Mouse (Mus musculus): ENCODE results near the gene Zfp953. TPM values are rescaled to one million over a fixed set of nuclear protein-coding genes. Genes with fewer than 3 reads are reported as not detected.

The Zfp953 gene
- polyA plus RNA-seq (2014; fragmentation: Illumina TruSeq; extraction: RNeasy Lipid Tissue Mini Kit (QIAGEN cat#74804); ENCODE audit: low replicate concordance), result 19.8 TPM

GRCm38 (mm10) chr13:67360131-67360744, at the start of gene Zfp953, which contains the start of gene Gm28044:
Gene Zfp953, minus strand, starts transcription at chr13:67360605.
Gene Gm28044, minus strand, starts transcription at chr13:67360536.

GRCm38 (mm10) chr13:67399183-67399903, 38.9 kb upstream of the Zfp953 start, which contains the start of gene Zfp429:
Gene Zfp429, minus strand, starts transcription at chr13:67399819.

DNA sequence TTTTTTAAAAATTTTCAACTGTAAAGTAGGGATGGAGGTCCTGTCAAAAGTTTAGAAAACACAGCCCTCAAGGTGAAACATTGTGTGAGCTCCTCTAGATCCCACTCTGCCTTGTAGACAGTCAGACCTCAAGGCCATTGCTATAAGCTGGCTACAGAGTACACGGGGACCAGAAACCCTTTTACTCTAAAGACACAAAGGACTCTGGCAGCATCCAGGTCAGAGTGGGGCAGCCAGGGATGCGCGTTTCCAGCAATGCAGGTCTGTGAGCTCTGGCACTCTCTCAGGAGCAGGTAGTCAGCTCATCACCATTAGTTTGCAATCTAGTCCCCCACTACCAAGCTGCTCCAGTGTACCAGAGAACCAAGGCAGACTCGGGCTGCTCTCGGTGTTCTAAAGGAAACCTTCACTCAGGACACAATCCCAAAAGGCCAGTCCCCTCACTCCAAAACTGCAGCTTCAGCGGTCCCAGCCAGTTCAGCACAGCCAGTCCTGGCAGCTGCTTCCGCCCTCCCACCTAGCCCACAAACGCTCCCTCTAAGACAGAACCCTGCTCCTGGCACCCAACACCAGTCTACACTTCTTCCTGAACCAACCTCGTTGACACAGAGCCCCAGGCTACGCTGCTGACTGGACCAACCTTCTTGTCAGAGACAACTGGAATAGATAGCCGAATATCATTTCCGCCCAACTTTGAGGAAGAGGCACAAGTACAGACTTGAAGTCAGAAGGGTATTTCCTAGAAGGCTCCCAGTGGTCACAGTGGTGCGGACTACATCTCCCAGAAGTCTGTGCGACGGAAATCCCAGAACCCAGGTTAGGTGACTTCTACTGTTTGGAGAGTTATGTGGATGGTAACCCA, 14.9 kb upstream of the Zfp953 start, which contains the start of the genes Gm28041 and Zfp456:
TSS of gene Gm28041 (minus strand) at position 684 of the 862 bp plus-strand sequence.
TSS of gene Zfp456 (minus strand) at position 761 of the 862 bp plus-strand sequence.

DNA sequence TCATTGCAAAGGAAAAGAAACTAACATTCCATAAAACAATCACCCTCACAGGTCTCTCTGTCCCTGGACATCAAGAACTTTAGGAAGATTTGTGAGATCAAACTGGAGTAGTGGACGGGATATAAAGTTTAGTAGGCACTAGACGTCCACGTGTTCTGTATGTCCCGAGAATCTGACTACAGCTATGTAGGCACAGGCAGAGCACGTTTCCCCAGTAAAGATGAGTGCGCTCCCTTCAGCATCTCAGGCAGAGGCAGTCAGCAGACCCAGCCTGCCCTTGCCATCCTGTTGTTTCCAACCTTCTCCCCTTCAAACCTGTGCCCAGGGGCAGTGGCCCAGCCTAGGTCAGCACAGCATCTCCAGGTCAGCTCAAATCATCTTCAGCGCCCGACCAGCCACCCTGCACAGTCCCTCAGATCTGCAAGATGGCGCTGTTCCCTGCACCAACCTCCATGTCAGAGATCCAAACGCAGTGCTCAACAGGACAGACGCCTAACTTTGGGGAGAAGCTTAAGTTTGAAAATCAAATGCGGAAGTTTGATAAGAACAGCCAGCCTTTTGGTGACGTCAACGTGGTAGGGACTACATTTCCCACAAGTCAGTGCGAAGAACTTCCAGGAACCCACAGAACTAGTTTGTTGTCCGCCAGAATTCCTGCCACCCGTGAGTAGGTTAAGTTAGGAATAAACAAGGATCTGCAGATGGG, 28.2 kb downstream of the Zfp953 start, which contains the start of gene Zfp595:
TSS of gene Zfp595 (minus strand) at position 552 of the 706 bp plus-strand sequence.

DNA sequence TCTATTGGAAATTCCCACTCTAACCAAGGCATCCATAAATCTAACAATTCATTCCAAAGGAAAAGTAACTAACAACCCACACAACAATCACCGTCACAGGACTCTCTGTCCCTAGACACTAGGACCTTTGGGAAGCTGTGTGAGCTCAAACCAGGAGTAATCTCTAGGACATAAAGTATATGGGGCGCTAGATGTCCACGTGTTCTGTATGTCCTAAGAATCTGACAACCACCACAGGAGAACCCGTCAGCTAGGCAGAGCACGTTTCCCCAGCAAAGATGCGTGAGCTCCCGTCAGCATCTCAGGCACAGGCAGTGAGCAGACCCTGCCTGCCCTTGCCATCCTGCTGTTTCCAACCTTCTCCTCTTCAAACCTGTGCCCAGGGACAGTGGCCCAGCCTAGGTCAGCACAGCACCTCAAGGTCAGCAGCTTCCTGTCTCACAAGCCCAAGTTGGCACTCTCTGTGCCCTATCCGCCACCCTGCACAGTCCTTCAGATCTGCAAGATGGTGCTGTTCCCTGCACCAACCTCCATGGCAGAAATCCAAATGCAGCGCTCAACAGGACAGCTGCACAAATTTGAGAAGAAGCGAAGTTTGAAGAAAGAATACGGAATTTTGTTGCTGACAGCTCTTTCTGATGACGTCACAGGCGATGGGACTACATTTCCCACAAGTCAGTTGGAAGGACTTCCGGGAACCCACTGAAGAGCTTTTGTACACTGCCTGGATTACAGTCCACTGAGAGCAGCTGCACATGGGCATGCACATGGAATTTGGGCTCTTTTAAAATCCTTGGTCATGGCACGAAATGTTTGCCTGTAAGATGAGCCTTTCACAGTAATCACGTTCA, 54.4 kb downstream of the Zfp953 start, which contains the start of gene Zfp457:
TSS of gene Zfp457 (minus strand) at position 664 of the 851 bp plus-strand sequence.

Other genes with a start within 250 kb of the Zfp953 start
- gene Rslcan18, start 244.3 kb downstream of the Zfp953 start, polyA plus RNA-seq (2014; fragmentation: Illumina TruSeq; extraction: RNeasy Lipid Tissue Mini Kit (QIAGEN cat#74804); ENCODE audit: low replicate concordance), result 0.89 TPM
- gene Zfp759, start 238.9 kb downstream of the Zfp953 start, polyA plus RNA-seq (2014; fragmentation: Illumina TruSeq; extraction: RNeasy Lipid Tissue Mini Kit (QIAGEN cat#74804); ENCODE audit: low replicate concordance), result 13.1 TPM
- 19.0 TPM for gene Rsl1, start 187.4 kb downstream of the Zfp953 start, polyA plus RNA-seq (2014; fragmentation: Illumina TruSeq; extraction: RNeasy Lipid Tissue Mini Kit (QIAGEN cat#74804); ENCODE audit: low replicate concordance)
- gene Zfp455, start 166.1 kb downstream of the Zfp953 start, polyA plus RNA-seq (2014; fragmentation: Illumina TruSeq; extraction: RNeasy Lipid Tissue Mini Kit (QIAGEN cat#74804); ENCODE audit: low replicate concordance), result 7.2 TPM
- 8.6 TPM for gene Zfp458, start 82.1 kb downstream of the Zfp953 start, polyA plus RNA-seq (2014; fragmentation: Illumina TruSeq; extraction: RNeasy Lipid Tissue Mini Kit (QIAGEN cat#74804); ENCODE audit: low replicate concordance)
- gene Zfp457, start 54.1 kb downstream of the Zfp953 start, polyA plus RNA-seq (2014; fragmentation: Illumina TruSeq; extraction: RNeasy Lipid Tissue Mini Kit (QIAGEN cat#74804); ENCODE audit: low replicate concordance), result 1.9 TPM
- gene Zfp595, start 28.0 kb downstream of the Zfp953 start, polyA plus RNA-seq (2014; fragmentation: Illumina TruSeq; extraction: RNeasy Lipid Tissue Mini Kit (QIAGEN cat#74804); ENCODE audit: low replicate concordance), result 33.3 TPM
- not detected for gene Gm28044, start 69 bp downstream of the Zfp953 start, polyA plus RNA-seq (2014; fragmentation: Illumina TruSeq; extraction: RNeasy Lipid Tissue Mini Kit (QIAGEN cat#74804); ENCODE audit: low replicate concordance)
- 1.0 TPM for gene Gm28041, start 15.1 kb upstream of the Zfp953 start, polyA plus RNA-seq (2014; fragmentation: Illumina TruSeq; extraction: RNeasy Lipid Tissue Mini Kit (QIAGEN cat#74804); ENCODE audit: low replicate concordance)
- 12.1 TPM for gene Zfp456, start 15.2 kb upstream of the Zfp953 start, polyA plus RNA-seq (2014; fragmentation: Illumina TruSeq; extraction: RNeasy Lipid Tissue Mini Kit (QIAGEN cat#74804); ENCODE audit: low replicate concordance)
- 37.8 TPM for gene Zfp429, start 39.2 kb upstream of the Zfp953 start, polyA plus RNA-seq (2014; fragmentation: Illumina TruSeq; extraction: RNeasy Lipid Tissue Mini Kit (QIAGEN cat#74804); ENCODE audit: low replicate concordance)
- gene Zfp459, start 60.8 kb upstream of the Zfp953 start, polyA plus RNA-seq (2014; fragmentation: Illumina TruSeq; extraction: RNeasy Lipid Tissue Mini Kit (QIAGEN cat#74804); ENCODE audit: low replicate concordance), result 6.3 TPM
- 37.0 TPM for gene Zfp874a, start 91.0 kb upstream of the Zfp953 start, polyA plus RNA-seq (2014; fragmentation: Illumina TruSeq; extraction: RNeasy Lipid Tissue Mini Kit (QIAGEN cat#74804); ENCODE audit: low replicate concordance)
- gene Zfp874b, start 123.7 kb upstream of the Zfp953 start, polyA plus RNA-seq (2014; fragmentation: Illumina TruSeq; extraction: RNeasy Lipid Tissue Mini Kit (QIAGEN cat#74804); ENCODE audit: low replicate concordance), result 24.8 TPM
- gene Zfp58, start 139.9 kb upstream of the Zfp953 start, polyA plus RNA-seq (2014; fragmentation: Illumina TruSeq; extraction: RNeasy Lipid Tissue Mini Kit (QIAGEN cat#74804); ENCODE audit: low replicate concordance), result 25.0 TPM
- not detected for gene Gm26965, start 165.5 kb upstream of the Zfp953 start, polyA plus RNA-seq (2014; fragmentation: Illumina TruSeq; extraction: RNeasy Lipid Tissue Mini Kit (QIAGEN cat#74804); ENCODE audit: low replicate concordance)
- gene Zfp87, start 165.6 kb upstream of the Zfp953 start, polyA plus RNA-seq (2014; fragmentation: Illumina TruSeq; extraction: RNeasy Lipid Tissue Mini Kit (QIAGEN cat#74804); ENCODE audit: low replicate concordance), result 20.5 TPM
- gene Zfp748, start 193.2 kb upstream of the Zfp953 start, polyA plus RNA-seq (2014; fragmentation: Illumina TruSeq; extraction: RNeasy Lipid Tissue Mini Kit (QIAGEN cat#74804); ENCODE audit: low replicate concordance), result 26.7 TPM
- 36.9 TPM for gene Zfp729b, start 249.1 kb upstream of the Zfp953 start, polyA plus RNA-seq (2014; fragmentation: Illumina TruSeq; extraction: RNeasy Lipid Tissue Mini Kit (QIAGEN cat#74804); ENCODE audit: low replicate concordance)

All from small intestine, adult 10 weeks (tissue).